Mouse (Mus musculus) myocyte (in vitro differentiated cells): ENCODE results near the gene Rcvrn. TPM values are rescaled to one million over a fixed set of nuclear protein-coding genes. Genes with fewer than 3 reads are reported as not detected.

Source experiments
- H3K27me3 ChIP-seq: one replicate; pipeline ENCODE4 v1.6.1; 2011; ENCODE audit not compliant: control insufficient read depth, insufficient read depth, insufficient read length
- H3K36me3 ChIP-seq: one replicate; pipeline ENCODE4 v1.6.1; 2011; ENCODE audit not compliant: control insufficient read depth, insufficient read depth
- H3K4me2 ChIP-seq: one replicate; pipeline ENCODE4 v1.6.1; 2011; ENCODE audit warnings: low read depth, control low read depth
- H3K4me3 ChIP-seq: one replicate; pipeline ENCODE4 v1.5.1; 2011; ENCODE audit warnings: mild to moderate bottlenecking, control low read depth, moderate library complexity
- H3K79me2 ChIP-seq: one replicate; pipeline ENCODE4 v1.6.1; 2011; ENCODE audit not compliant: control insufficient read depth, insufficient read depth
- H3ac ChIP-seq: one replicate; pipeline ENCODE4 v1.6.1; 2011; ENCODE audit not compliant: control insufficient read depth, insufficient read length
- CEBPB ChIP-seq: IDR thresholded peaks from 2 replicates; pipeline ENCODE4 v1.6.1; 2011; ENCODE audit warnings: mild to moderate bottlenecking, moderate library complexity; ENCODE audit not compliant: poor library complexity, insufficient read depth, severe bottlenecking
- E2F4 ChIP-seq: IDR thresholded peaks from one replicate; pipeline ENCODE4 v1.6.1; 2011; ENCODE audit warnings: mild to moderate bottlenecking, control low read depth, moderate library complexity; ENCODE audit not compliant: insufficient read depth
- MAX ChIP-seq: IDR thresholded peaks from one replicate; pipeline ENCODE4 v1.6.1; 2011; ENCODE audit warnings: low read depth, mild to moderate bottlenecking, control low read depth
- MYOD1 ChIP-seq, 3 experiments: IDR thresholded peaks; one replicate each; pipeline ENCODE4 v1.6.1; 2011; ENCODE audit warnings: control low read depth in 2 of 3, low read depth in 2 of 3, mild to moderate bottlenecking in 2 of 3, moderate library complexity in 1 of 3; ENCODE audit not compliant: insufficient read length in 2 of 3, control insufficient read depth in 1 of 3
- MYOG ChIP-seq, 3 experiments: IDR thresholded peaks; one replicate each; pipeline ENCODE4 v1.6.1; 2011; ENCODE audit warnings: control low read depth in 2 of 3, low read depth in 2 of 3, mild to moderate bottlenecking in 2 of 3; ENCODE audit not compliant: insufficient read length in 2 of 3, control insufficient read depth in 1 of 3, insufficient read depth in 1 of 3
- POLR2A ChIP-seq: IDR thresholded peaks from one replicate; pipeline ENCODE4 v1.6.1; 2011; ENCODE audit warnings: low read depth, mild to moderate bottlenecking, control low read depth, moderate library complexity; ENCODE audit not compliant: insufficient read length
- POLR2AphosphoS2 ChIP-seq: IDR thresholded peaks from one replicate; pipeline ENCODE4 v1.6.1; 2011; ENCODE audit warnings: low read depth, control low read depth; ENCODE audit not compliant: insufficient read length
- REST ChIP-seq: IDR thresholded peaks from one replicate; pipeline ENCODE4 v1.6.1; 2011; ENCODE audit warnings: mild to moderate bottlenecking, control low read depth, moderate library complexity; ENCODE audit not compliant: insufficient read depth, insufficient read length
- SRF ChIP-seq: IDR thresholded peaks from one replicate; pipeline ENCODE4 v1.6.1; 2011; ENCODE audit warnings: low read depth; ENCODE audit not compliant: control insufficient read depth, insufficient read length
- TCF12 ChIP-seq: IDR thresholded peaks from one replicate; pipeline ENCODE4 v1.6.1; 2011; ENCODE audit warnings: mild to moderate bottlenecking, control low read depth; ENCODE audit not compliant: poor library complexity, insufficient read depth, severe bottlenecking
- TCF3 ChIP-seq: IDR thresholded peaks from one replicate; pipeline ENCODE4 v1.6.1; 2011; ENCODE audit warnings: low read depth, control low read depth; ENCODE audit not compliant: insufficient read length
- USF1 ChIP-seq: IDR thresholded peaks from one replicate; pipeline ENCODE4 v1.6.1; 2011; ENCODE audit warnings: low read depth, mild to moderate bottlenecking, control low read depth, moderate library complexity
- polyA plus RNA-seq: library from polyadenylated mRNA; unstranded; fragments of >200 nt; fragmentation: generic; extraction: Trizol; gene quantifications from one replicate; pipeline ENCODE4 v1.2.1, GENCODE M21; 2012; ENCODE audit warnings: missing spikeins

Rcvrn gene
- polyA plus RNA-seq, 1 experiment, result not detected

DNA sequence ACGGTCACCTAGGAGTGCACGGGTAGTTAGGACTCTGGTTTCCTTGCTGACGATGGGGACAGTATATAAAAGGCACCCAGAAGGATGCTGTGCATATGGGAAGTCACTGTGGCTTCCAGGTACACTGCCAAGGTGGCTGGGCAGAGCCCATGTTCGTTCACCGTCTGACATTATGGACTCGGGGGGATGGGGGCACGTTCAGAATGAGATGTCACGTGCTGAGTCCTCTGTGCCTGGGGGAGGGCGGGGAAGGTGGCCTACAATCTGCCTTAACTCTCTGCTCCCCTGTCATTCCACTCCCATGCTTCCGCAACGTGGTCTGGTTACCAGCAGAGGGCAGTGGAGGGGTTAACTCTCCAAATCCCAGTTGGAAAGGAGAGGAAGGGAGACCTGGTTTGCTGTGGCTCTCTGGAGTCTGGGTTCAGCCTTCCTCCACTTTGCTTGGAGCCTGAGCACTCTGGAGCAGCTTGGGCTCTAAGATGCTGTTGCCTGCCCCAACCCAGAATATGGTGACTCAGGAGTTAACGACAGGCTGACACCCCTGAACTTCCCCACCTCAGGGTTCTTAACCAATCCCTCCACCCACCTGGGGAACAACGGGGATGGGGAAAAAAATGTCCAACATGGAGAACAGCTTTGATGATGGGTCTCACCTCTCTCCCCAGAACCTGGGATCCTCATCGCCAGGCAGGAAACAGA lies 42.8 kb upstream of the Rcvrn start:
- no peaks in the 10 kb centered on the region for H3K36me3 ChIP-seq
- H3K4me2 ChIP-seq, result no peak overlapping the region
- no peak overlapping the region for H3K4me3 ChIP-seq
- no peaks in the 10 kb centered on the region for H3K27me3 ChIP-seq
- TF ChIP-seq TCF12 (no peak), MYOD1 (IDR thresholded peaks at IDR 0.05; ENCODE audit: control insufficient read depth in 1 of 3, insufficient read length in 2 of 3, low read depth in 2 of 3) (no peak), USF1 (no peak), E2F4 (no peak), POLR2AphosphoS2 (no peak), REST (no peak), POLR2A (no peak), CEBPB (no peak), MAX (no peak), TCF3 (no peak), SRF (no peak), MYOG (IDR thresholded peaks at IDR 0.05; ENCODE audit: control insufficient read depth in 1 of 3, insufficient read depth in 1 of 3, insufficient read length in 2 of 3, low read depth in 2 of 3) (no peak)
- no peak overlapping the region for H3ac ChIP-seq
- H3K79me2 ChIP-seq, result no peaks in the 10 kb centered on the region

DNA sequence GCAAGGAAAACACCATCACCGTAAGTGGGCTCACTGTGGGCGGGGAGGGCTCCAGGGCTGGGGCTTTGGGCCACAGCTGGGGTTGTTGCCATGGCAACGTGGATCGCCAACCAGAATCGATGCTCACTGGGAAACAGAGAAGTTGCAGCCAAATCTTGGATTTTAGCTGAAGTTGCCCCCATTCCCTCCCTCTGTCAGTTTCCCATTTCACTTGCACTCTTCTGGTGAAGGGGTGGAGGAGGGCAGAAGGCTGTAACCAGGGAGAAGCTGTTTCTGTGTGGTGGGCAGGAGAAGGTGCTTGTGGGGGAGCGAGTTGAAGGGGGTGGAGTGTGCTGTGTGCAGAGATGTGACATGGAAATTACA lies 42.3 kb upstream of the Rcvrn start:
- H3K4me2 ChIP-seq, result no peak overlapping the region
- no peaks in the 10 kb centered on the region for H3K36me3 ChIP-seq
- TF ChIP-seq USF1 (no peak), SRF (no peak), CEBPB (no peak), TCF3 (no peak), MYOD1 (IDR thresholded peaks at IDR 0.05; ENCODE audit: control insufficient read depth in 1 of 3, insufficient read length in 2 of 3, low read depth in 2 of 3) (no peak), POLR2A (no peak), MAX (no peak), MYOG (IDR thresholded peaks at IDR 0.05; ENCODE audit: control insufficient read depth in 1 of 3, insufficient read depth in 1 of 3, insufficient read length in 2 of 3, low read depth in 2 of 3) (no peak), POLR2AphosphoS2 (no peak), TCF12 (no peak), E2F4 (no peak), REST (no peak)

DNA sequence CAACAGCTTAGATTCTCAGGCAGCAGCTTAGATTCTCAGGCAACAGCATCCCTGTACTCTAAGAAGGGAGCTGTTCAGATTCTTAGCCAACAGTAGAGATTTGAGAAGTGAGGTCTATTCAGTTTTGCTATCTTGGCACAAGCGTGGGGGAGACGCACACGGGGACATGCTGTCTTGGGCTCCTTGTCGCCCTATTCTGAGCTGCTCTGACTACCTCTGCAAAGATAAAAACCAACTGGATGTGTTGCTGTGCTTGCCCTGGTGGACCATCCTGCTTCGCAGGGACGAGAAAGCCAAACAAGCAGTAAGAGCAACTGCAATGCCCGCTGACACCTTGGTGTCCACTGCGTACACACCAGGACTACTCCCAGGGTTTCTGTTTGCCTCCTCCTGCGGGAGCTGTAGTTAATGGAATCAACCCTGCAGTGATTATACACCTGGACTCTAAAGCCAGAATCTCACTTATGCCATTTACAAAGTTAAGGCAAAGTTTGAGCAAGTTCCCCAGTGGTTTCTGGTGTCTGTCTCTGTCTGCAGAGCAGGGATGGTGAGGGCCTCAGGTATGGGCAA lies 41.5 kb upstream of the Rcvrn start:
- Histone ChIP-seq H3K27me3 (no peaks in the 10 kb centered on the region), H3K79me2 (no peaks in the 10 kb centered on the region), H3K36me3 (no peaks in the 10 kb centered on the region), H3ac (no peak overlapping the region), H3K4me3 (no peak overlapping the region), H3K4me2 (no peak overlapping the region)
- TF ChIP-seq USF1 (no peak), TCF3 (no peak), TCF12 (no peak), POLR2A (no peak), POLR2AphosphoS2 (no peak), SRF (no peak), MAX (no peak), MYOD1 (IDR thresholded peaks at IDR 0.05; ENCODE audit: control insufficient read depth in 1 of 3, insufficient read length in 2 of 3, low read depth in 2 of 3) (no peak), MYOG (IDR thresholded peaks at IDR 0.05; ENCODE audit: control insufficient read depth in 1 of 3, insufficient read depth in 1 of 3, insufficient read length in 2 of 3, low read depth in 2 of 3) (no peak), E2F4 (no peak), REST (no peak), CEBPB (no peak)

More for the DNA sequence above, 42.3 kb upstream of the Rcvrn start:
- no peak overlapping the region for H3ac ChIP-seq
- no peaks in the 10 kb centered on the region for H3K27me3 ChIP-seq
- no peak overlapping the region for H3K4me3 ChIP-seq
- no peaks in the 10 kb centered on the region for H3K79me2 ChIP-seq

DNA sequence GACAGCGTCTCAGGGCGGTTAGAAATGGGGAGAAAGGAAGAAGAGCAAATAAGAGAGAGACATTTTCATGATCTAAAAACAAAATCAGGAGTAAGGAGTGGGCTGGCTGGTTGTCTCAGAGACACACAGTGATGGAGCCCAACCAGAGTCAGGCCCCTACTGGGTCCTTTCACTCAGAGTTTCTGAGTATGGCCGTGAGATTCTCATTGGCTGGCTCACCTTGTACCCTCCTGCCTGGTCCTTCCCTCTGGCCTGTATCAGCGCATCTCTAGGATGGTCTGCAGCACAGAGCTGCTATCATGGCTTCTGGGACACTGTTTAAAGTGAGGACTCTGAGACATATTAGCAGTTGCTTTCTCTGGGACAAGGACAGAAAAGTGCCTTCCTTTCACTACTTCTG lies 40.6 kb upstream of the Rcvrn start:
- H3K79me2 ChIP-seq, result no peaks in the 10 kb centered on the region
- TF ChIP-seq REST (no peak), MAX (no peak), POLR2A (no peak), POLR2AphosphoS2 (no peak), CEBPB (no peak), USF1 (no peak), E2F4 (no peak), SRF (no peak), TCF12 (no peak), MYOD1 (IDR thresholded peaks at IDR 0.05; ENCODE audit: control insufficient read depth in 1 of 3, insufficient read length in 2 of 3, low read depth in 2 of 3) (no peak), MYOG (IDR thresholded peaks at IDR 0.05; ENCODE audit: control insufficient read depth in 1 of 3, insufficient read depth in 1 of 3, insufficient read length in 2 of 3, low read depth in 2 of 3) (no peak), TCF3 (no peak)
- H3ac ChIP-seq, result no peak overlapping the region
- H3K4me3 ChIP-seq, result no peak overlapping the region
- no peak overlapping the region for H3K4me2 ChIP-seq
- H3K27me3 ChIP-seq, result no peaks in the 10 kb centered on the region
- H3K36me3 ChIP-seq, result no peaks in the 10 kb centered on the region
